Mouse (Mus musculus) frontal cortex, adult 2 months (tissue): ENCODE results near the gene Tbc1d15. TPM values are rescaled to one million over a fixed set of nuclear protein-coding genes. Genes with fewer than 3 reads are reported as not detected.
A peak's percentile ranks its signal among the peaks of the same experiment; 100 is the strongest.
"Not testable (repeated sequence)": the region's sequence is repeated elsewhere in the genome, so short reads cannot be mapped to it uniquely, and the experiment has no call there.

Experiments used
- DNase-seq, 2 experiments: peaks; one replicate each; pipeline ENCODE4 v3.0.0; 2022; ENCODE audit warnings: low spot score in 1 of 2; ENCODE audit errors: extremely low spot score in 1 of 2
- polyA plus RNA-seq: library from polyadenylated mRNA; depleted of rRNA; stranded (reverse); fragments of >200 nt; gene quantifications from 2 replicates; pipeline ENCODE4 v1.2.3, GENCODE M21; 2012

The Tbc1d15 gene
- polyA plus RNA-seq, 1 experiment: 27.3 TPM

GRCm38 (mm10) chr10:115248041-115248440 lies 3.2 kb downstream of the Tbc1d15 start:
- DNase-seq: no peak

GRCm38 (mm10) chr10:115245488-115245887 lies 5.8 kb downstream of the Tbc1d15 start:
- DNase-seq: no peak

GRCm38 (mm10) chr10:115241082-115241595 lies 10.1 kb downstream of the Tbc1d15 start:
- DNase-seq: no peak

GRCm38 (mm10) chr10:115237931-115238330 lies 13.3 kb downstream of the Tbc1d15 start:
- DNase-seq: no peak

GRCm38 (mm10) chr10:115236733-115237132 lies 14.5 kb downstream of the Tbc1d15 start:
- no peak for DNase-seq

GRCm38 (mm10) chr10:115235501-115235900 lies 15.8 kb downstream of the Tbc1d15 start:
- DNase-seq: no peak

GRCm38 (mm10) chr10:115233798-115234197 lies 17.5 kb downstream of the Tbc1d15 start:
- DNase-seq: no peak

- DNase-seq: no peak
These were observed 18.8 kb downstream of the Tbc1d15 start for GRCm38 (mm10) chr10:115232513-115232912.

GRCm38 (mm10) chr10:115229023-115229422 lies 22.2 kb downstream of the Tbc1d15 start:
- DNase-seq: no peak

- DNase-seq: no peak
These were observed 24.7 kb downstream of the Tbc1d15 start for GRCm38 (mm10) chr10:115226586-115226985.

GRCm38 (mm10) chr10:115223845-115224244 lies 27.4 kb downstream of the Tbc1d15 start:
- DNase-seq: no peak

- no peak for DNase-seq
These were observed 38.2 kb downstream of the Tbc1d15 start for GRCm38 (mm10) chr10:115212916-115213580.

GRCm38 (mm10) chr10:115205825-115206224 lies 45.4 kb downstream of the Tbc1d15 start:
- no peak for DNase-seq

GRCm38 (mm10) chr10:115205284-115205683 lies 46.0 kb downstream of the Tbc1d15 start:
- no peak for DNase-seq

GRCm38 (mm10) chr10:115191214-115191613 lies 60.1 kb downstream of the Tbc1d15 start:
- DNase-seq: no peak

- DNase-seq: no peak
These were observed 63.9 kb downstream of the Tbc1d15 start for GRCm38 (mm10) chr10:115187390-115187789.

GRCm38 (mm10) chr10:115184697-115185096 lies 66.6 kb downstream of the Tbc1d15 start, which contains the start of gene Tph2:
TSS of gene Tph2 (minus strand) at chr10:115185022.
- peak in 1 of 2 experiments; percentile 65 for DNase-seq

GRCm38 (mm10) chr10:115181034-115181433 lies 70.2 kb downstream of the Tbc1d15 start:
- DNase-seq: no peak

GRCm38 (mm10) chr10:115178019-115178418 lies 73.2 kb downstream of the Tbc1d15 start:
- not testable (repeated sequence) for DNase-seq

GRCm38 (mm10) chr10:115175591-115175991 lies 75.7 kb downstream of the Tbc1d15 start:
- peak in 1 of 2 experiments; percentile 9 for DNase-seq

- no peak for DNase-seq
These were observed 77.9 kb downstream of the Tbc1d15 start for GRCm38 (mm10) chr10:115173336-115173735.

- peak; percentile 9 to 42 for DNase-seq
These were observed 79.9 kb downstream of the Tbc1d15 start for GRCm38 (mm10) chr10:115171351-115171818.
